ENCODE assay signal across 9 mouse cellular contexts in the genomic region with DNA sequence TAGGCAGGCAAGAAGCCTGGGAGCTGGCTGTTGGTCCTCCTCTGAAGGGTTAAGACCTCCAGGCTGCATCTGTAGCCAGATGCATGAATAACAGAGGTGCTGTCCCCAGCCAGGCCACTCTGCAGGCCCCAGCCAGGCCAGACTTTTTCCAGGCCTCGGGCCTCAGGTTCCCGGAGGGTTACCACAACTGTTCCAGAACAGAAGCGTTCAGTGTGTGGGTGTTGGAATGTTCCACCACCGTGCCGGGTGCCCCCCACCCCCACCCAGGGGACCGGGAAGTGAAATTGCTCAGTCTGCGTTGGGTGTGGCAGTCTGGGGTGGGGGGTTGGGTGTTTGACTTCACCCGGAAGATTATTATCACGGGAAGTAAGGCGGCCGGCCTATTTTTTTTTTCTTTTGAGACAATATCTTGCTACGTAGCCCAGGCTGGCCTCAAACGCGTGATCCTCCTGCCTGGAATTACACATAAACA. TPM values are rescaled to one million over a fixed set of nuclear protein-coding genes. Genes with fewer than 3 reads are reported as not detected.
DNase-seq lines count a peak whose midpoint lies in the region; ATAC-seq and TF ChIP-seq lines count a peak whose summit lies in the region.
"Had no signal": no experiment of that assay in that cellular context is flagged by ENCODE, and none has a peak within 500 bp of the region (broad histone marks: within the 10 kb centered on the region; RNA-seq: fewer than 3 reads in every experiment).

No protein-coding gene starts in this region.

- no peaks in the 10 kb centered on the region for H3K36me3 ChIP-seq in liver, postnatal 0 days (replicated peaks; ENCODE audit: insufficient read depth, low read length)
- H3K36me3 ChIP-seq in hindbrain, embryonic 13.5 days: no peaks in the 10 kb centered on the region

- peak overlapping the region; percentile 18; the same call in 1 of the 2 replicates for H3K27ac ChIP-seq in liver, postnatal 0 days (ENCODE audit: low read depth)
- H3K27ac ChIP-seq in hindbrain, embryonic 13.5 days: no peak overlapping the region

- peak; percentile 15 to 36 for DNase-seq in adrenal gland, adult (ENCODE audit: inconsistent age in 2 of 2, low spot score in 1 of 2)
- DNase-seq in adrenal gland, adult 8-10 months: no peak
- peak; percentile 9 to 11 for DNase-seq in urinary bladder, postnatal 36 days (ENCODE audit: low spot score in 2 of 2)
- no peak for DNase-seq in urinary bladder, postnatal 4 days (ENCODE audit: low spot score in 2 of 2)
- no peak for DNase-seq in liver, postnatal 0 days
- DNase-seq in ovary, postnatal 36 days (ENCODE audit: low spot score): no peak
- no peak for DNase-seq in layer of hippocampus, postnatal 25 days (ENCODE audit: extremely low spot score in 1 of 2, low spot score in 1 of 2)
- DNase-seq: right cerebral cortex, postnatal 4 days had no signal

- no peaks in the 10 kb centered on the region for H3K9me3 ChIP-seq in liver, postnatal 0 days (ENCODE audit: low read length)
- H3K9me3 ChIP-seq in hindbrain, embryonic 13.5 days: no peaks in the 10 kb centered on the region

- no peak overlapping the region for H3K4me2 ChIP-seq in liver, postnatal 0 days (ENCODE audit: low read depth, low read length)
- H3K4me2 ChIP-seq in hindbrain, embryonic 13.5 days: no peak overlapping the region

- no peak for TF ChIP-seq CTCF in liver, postnatal 0 days (IDR thresholded peaks at IDR 0.05; ENCODE audit: low read depth)

- ATAC-seq in liver, postnatal 0 days: no peak
- ATAC-seq in hindbrain, embryonic 13.5 days (ENCODE audit: low FRiP score): no peak

- H3K4me3 ChIP-seq in liver, postnatal 0 days (ENCODE audit: low read depth, low read length): no peak overlapping the region
- H3K4me3 ChIP-seq in hindbrain, embryonic 13.5 days: no peak overlapping the region

- H3K9ac ChIP-seq in liver, postnatal 0 days (replicated peaks): no peak overlapping the region
- H3K9ac ChIP-seq in hindbrain, embryonic 13.5 days: no peak overlapping the region

- 56% methylated on average over 14 of the region's 14 CpGs for WGBS in liver, postnatal 0 days (ENCODE audit: insufficient replicate concordance)
- WGBS in hindbrain, embryonic 13.5 days: 91% methylated on average over 14 of the region's 14 CpGs

- H3K4me1 ChIP-seq in liver, postnatal 0 days (ENCODE audit: insufficient read depth): peaks cover 18% of the 10 kb centered on the region
- peaks cover 44% of the 10 kb centered on the region for H3K4me1 ChIP-seq in hindbrain, embryonic 13.5 days (replicated peaks)

- TF ChIP-seq EP300 in liver, postnatal 0 days (IDR thresholded peaks at IDR 0.05; ENCODE audit: low read depth): no peak

- H3K27me3 ChIP-seq in liver, postnatal 0 days (ENCODE audit: insufficient read depth, low read length): 0 out of 2 replicates have a peak, but pooled peaks cover 13% of the 10 kb centered on the region
- 0 out of 2 replicates have a peak, but pooled peaks cover 14% of the 10 kb centered on the region for H3K27me3 ChIP-seq in hindbrain, embryonic 13.5 days

RNA-seq across cellular contexts. Expression of a gene that starts 12.0 kb away (rescaled TPM):
- total RNA-seq in adrenal gland, adult 8-10 months (2022): 10 to 100 TPM; 38.4 to 44.5 (median 41.2) TPM
- 9.6 and 10.7 TPM in 2 replicates for polyA plus RNA-seq in liver, postnatal 0 days (2015; fragmentation: Nextera tagmentation; extraction: Ambion mirVana)
- total RNA-seq in layer of hippocampus, postnatal 25 days (2021): 10 to 100 TPM; 14.8 to 22.0 TPM
- polyA plus RNA-seq in hindbrain, embryonic 13.5 days (2015; fragmentation: Nextera tagmentation; extraction: Ambion mirVana): 16.2 and 17.4 TPM in 2 replicates

Comparison
In these comparisons a context has a peak if more than half of its experiments do, and no peak if none do; other contexts are left out.
1. DNase-seq: peak in adrenal gland, adult (2 of 2) and urinary bladder, postnatal 36 days (2 of 2); none in adrenal gland, adult 8-10 months (single experiment), urinary bladder, postnatal 4 days (0 of 2), liver, postnatal 0 days (single experiment), ovary, postnatal 36 days (single experiment) and layer of hippocampus, postnatal 25 days (0 of 2).